Mouse (Mus musculus): ENCODE data around the gene Mtmr11. TPM values are rescaled to one million over a fixed set of nuclear protein-coding genes. Genes with fewer than 3 reads are reported as not detected.
"Not testable (repeated sequence)": the region's sequence is repeated elsewhere in the genome, so short reads cannot be mapped to it uniquely, and the experiment has no call there.

Mtmr11 gene
- polyA plus RNA-seq, 1 experiment from 2014 or later = 10.7 TPM

DNA sequence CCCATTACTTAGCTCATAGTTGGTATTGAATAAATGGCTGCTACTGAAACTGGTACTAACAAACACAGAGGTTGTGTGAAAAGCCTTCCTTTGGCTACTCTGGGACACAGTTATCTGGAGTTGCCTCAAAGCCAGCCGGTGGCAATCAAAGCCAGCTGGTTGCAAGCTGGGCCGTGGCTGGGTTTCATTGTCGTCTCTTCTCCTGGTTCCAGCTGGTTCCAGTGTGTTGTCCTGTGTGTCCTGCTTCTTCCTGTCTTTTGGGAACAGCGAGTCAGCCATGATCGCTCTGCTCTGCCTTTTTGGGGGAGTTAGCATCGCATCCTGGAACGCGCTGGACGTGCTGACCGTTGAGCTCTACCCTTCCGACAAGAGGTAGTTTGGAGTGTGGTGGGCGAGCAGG lies 31.2 kb downstream of the Mtmr11 start:
- H3K4me2 ChIP-seq = no peak overlapping the region
- no peak for ATAC-seq (ENCODE audit: insufficient number of reproducible peaks, low FRiP score)
- WGBS = 55% methylated on average over 12 of the region's 12 CpGs
- no peak overlapping the region for H3K9ac ChIP-seq
- no peak overlapping the region for H3K27ac ChIP-seq (ENCODE audit: poor library complexity, severe bottlenecking)
- peaks cover 12% of the 10 kb centered on the region; the same call in 1 of the 2 replicates for H3K4me1 ChIP-seq (replicated peaks)
- H3K9me3 ChIP-seq (replicated peaks) = no peaks in the 10 kb centered on the region; the same call in 1 of the 2 replicates
- peaks cover 75% of the 10 kb centered on the region for H3K36me3 ChIP-seq
- H3K27me3 ChIP-seq (replicated peaks) = no peaks in the 10 kb centered on the region
- no peak overlapping the region for H3K4me3 ChIP-seq

DNA sequence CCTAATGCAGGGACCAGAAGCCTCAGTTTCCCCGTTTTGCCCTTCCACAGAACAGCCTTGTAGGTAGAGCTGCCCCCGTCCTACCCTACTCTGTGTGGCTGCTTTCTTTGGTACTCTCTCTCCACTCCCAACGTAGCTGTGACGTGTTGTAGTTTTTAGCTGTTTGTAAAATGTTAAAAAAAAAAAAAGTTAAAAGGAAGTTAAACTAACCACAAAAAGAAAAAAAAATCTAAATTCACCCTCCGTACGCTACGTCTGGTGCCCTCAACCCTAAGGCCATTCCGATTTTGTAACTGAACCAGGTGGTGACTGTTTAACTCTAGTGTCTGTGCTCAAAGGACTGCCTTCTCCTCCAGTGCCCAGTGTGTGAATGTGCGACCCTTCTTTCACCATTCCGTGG lies 33.2 kb downstream of the Mtmr11 start:
- Histone ChIP-seq H3K27me3 (replicated peaks) (no peaks in the 10 kb centered on the region; the same call in 1 of the 2 replicates), H3K4me1 (replicated peaks) (peaks cover 17% of the 10 kb centered on the region; the same call in 1 of the 2 replicates), H3K9ac (no peak overlapping the region), H3K4me3 (no peak overlapping the region), H3K36me3 (peaks cover 56% of the 10 kb centered on the region), H3K4me2 (no peak overlapping the region), H3K27ac (ENCODE audit: poor library complexity, severe bottlenecking) (no peak overlapping the region), H3K9me3 (replicated peaks) (no peaks in the 10 kb centered on the region; the same call in 1 of the 2 replicates)
- WGBS = 89% methylated on average over 10 of the region's 10 CpGs
- no peak for ATAC-seq (ENCODE audit: insufficient number of reproducible peaks, low FRiP score)

DNA sequence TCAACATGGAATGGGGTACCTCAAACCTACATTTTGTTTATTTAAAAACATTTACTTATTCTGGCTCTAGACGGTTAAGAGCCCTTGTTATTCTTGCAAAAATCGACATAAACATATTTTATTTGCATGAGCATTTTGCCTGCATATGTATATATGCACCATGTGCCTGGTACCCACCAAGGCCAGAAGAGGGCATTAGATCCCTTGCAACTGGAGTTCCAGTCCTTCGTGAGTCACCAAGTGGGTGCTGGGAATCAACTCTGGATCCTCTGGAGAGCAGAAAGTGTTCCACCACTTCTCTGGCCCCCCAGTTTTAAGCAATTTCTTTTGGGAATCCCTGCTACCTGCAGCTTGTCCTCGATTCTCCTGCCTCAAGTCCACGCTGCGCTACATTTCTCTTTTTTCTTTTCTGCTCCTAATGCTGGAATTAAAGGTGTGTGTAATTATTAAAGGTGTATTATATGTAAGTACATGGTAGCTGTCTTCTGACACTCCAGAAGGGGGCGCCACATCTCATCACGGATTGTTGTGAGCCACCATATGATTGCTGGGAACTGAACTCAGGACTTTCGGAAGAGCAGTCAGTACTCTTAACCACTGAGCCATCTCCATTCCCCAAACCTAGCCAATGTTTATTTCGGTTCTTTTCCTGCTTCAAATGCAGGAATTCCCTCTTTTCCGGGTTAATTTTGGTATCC lies 34.0 kb downstream of the Mtmr11 start:
- Histone ChIP-seq H3K27me3 (replicated peaks) (no peaks in the 10 kb centered on the region; the same call in 1 of the 2 replicates), H3K27ac (ENCODE audit: poor library complexity, severe bottlenecking) (no peak overlapping the region), H3K4me1 (replicated peaks) (peaks cover 17% of the 10 kb centered on the region; the same call in 1 of the 2 replicates), H3K9me3 (replicated peaks) (no peaks in the 10 kb centered on the region; the same call in 1 of the 2 replicates), H3K4me2 (no peak overlapping the region), H3K4me3 (no peak overlapping the region), H3K9ac (no peak overlapping the region), H3K36me3 (peaks cover 48% of the 10 kb centered on the region)
- ATAC-seq (ENCODE audit: insufficient number of reproducible peaks, low FRiP score) = no peak
- WGBS = 88% methylated on average over 11 of the region's 11 CpGs

DNA sequence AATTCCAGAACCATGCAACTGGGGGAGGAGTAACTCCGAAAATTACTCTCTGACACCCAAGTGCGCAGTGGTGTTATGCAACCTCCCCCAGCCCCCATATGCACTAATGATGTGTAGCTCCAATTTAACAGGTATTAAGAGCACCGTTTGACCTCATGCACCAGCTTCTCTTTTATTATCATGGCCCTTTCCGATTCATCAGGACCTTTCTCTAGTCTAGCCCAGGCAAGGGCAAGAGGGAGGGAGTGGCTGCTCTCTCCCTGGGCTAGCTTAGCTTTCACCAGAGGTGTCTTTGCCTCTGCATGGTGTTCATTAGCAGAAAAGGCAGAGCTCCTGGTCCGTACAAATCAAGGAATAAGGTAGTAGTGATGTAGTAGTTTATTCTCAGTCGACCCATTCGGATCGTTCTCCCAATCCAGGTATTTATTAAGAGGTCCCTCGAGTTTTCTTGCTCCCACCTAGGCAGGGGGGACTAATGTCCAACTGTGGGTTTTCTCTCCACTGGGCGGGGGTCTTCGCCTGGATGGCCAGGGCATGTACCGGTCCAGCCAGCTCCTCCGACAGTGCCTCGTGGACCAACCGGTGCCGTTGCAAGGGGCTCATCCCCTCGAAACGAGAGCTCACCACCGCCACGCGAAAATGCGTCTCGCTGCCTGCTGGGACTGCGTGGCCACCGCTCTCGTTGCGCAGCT lies 34.8 kb downstream of the Mtmr11 start:
- Histone ChIP-seq H3K9me3 (replicated peaks) (no peaks in the 10 kb centered on the region; the same call in 1 of the 2 replicates), H3K4me3 (peak overlapping the region; percentile 79), H3K27me3 (replicated peaks) (no peaks in the 10 kb centered on the region; the same call in 1 of the 2 replicates), H3K27ac (ENCODE audit: poor library complexity, severe bottlenecking) (peak overlapping the region; percentile 89), H3K9ac (peak overlapping the region; percentile 88), H3K36me3 (peaks cover 41% of the 10 kb centered on the region), H3K4me1 (replicated peaks) (peaks cover 17% of the 10 kb centered on the region; the same call in 1 of the 2 replicates), H3K4me2 (peak overlapping the region; percentile 99)
- WGBS = 21% methylated on average over 27 of the region's 27 CpGs
- ATAC-seq (ENCODE audit: insufficient number of reproducible peaks, low FRiP score) = no peak

DNA sequence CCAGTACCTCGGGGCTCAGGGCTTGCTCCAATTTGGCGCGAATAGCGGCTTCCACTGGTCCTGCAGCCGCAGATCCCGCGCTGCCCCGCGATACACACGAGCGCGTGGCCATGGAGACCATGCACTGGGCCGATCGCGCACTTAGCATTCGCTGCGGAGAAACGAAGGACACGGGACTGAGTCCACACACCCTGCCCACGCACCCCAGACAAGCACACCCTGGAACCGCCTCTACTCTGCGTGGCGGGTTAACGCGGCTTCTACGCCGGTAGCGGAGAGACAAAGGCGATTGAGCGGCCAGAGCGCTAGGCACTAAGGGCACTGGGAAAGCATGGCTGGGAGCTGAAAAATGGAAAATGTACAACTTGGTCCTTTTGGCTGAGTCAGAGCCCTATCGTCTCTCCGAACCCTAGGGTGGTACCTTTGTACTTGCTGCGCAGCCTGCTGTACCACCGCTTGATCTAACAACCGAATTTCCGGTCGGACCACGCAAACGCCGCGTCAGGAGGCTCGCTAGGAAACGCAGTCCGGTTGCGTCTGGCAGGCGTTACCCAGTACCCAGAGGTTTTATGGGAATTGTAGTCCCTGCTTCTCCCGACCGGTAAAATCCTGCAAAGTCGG lies 35.4 kb downstream of the Mtmr11 start:
- Histone ChIP-seq H3K9me3 (replicated peaks) (no peaks in the 10 kb centered on the region; the same call in 1 of the 2 replicates), H3K9ac (peak overlapping the region; percentile 88), H3K4me1 (replicated peaks) (peaks cover 17% of the 10 kb centered on the region; the same call in 1 of the 2 replicates), H3K4me2 (peak overlapping the region; percentile 99), H3K27me3 (replicated peaks) (no peaks in the 10 kb centered on the region; the same call in 1 of the 2 replicates), H3K27ac (ENCODE audit: poor library complexity, severe bottlenecking) (peak overlapping the region; percentile 89), H3K36me3 (peaks cover 35% of the 10 kb centered on the region), H3K4me3 (peak overlapping the region; percentile 79)
- ATAC-seq (ENCODE audit: insufficient number of reproducible peaks, low FRiP score) = peak; percentile 91
- WGBS = under 1% methylated on average over 50 of the region's 50 CpGs

DNA sequence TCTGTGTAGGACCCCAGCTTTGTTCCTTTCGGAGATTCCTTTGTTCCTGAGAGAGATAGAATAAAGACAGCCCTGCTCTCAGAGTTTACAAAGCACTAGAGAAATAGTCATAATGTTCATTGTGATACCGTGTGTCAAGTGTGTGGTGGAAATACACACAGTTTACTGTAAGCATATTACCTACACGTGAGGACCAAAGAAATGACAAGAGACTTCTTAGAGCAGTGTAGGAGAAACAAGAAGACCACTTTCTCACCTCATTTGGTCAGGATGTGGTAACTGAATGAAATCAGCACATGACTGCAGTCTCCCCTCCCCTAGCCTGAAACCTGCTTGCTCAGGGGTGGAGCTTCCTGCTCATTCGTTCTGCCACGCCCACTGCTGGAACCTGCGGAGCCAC lies 36.4 kb downstream of the Mtmr11 start:
- Histone ChIP-seq H3K4me3 (peak overlapping the region; percentile 79), H3K27me3 (replicated peaks) (no peaks in the 10 kb centered on the region; the same call in 1 of the 2 replicates), H3K9ac (peak overlapping the region; percentile 56), H3K36me3 (peaks cover 26% of the 10 kb centered on the region), H3K9me3 (replicated peaks) (no peaks in the 10 kb centered on the region; the same call in 1 of the 2 replicates), H3K4me2 (peak overlapping the region; percentile 99), H3K27ac (ENCODE audit: poor library complexity, severe bottlenecking) (no peak overlapping the region; the same call in 1 of the 2 replicates), H3K4me1 (replicated peaks) (peaks cover 17% of the 10 kb centered on the region; the same call in 1 of the 2 replicates)
- WGBS = 4% methylated on average over 6 of the region's 6 CpGs
- 0 out of 2 replicates have a peak, but pooled peaks have one; percentile 30 for ATAC-seq (ENCODE audit: insufficient number of reproducible peaks, low FRiP score)

DNA sequence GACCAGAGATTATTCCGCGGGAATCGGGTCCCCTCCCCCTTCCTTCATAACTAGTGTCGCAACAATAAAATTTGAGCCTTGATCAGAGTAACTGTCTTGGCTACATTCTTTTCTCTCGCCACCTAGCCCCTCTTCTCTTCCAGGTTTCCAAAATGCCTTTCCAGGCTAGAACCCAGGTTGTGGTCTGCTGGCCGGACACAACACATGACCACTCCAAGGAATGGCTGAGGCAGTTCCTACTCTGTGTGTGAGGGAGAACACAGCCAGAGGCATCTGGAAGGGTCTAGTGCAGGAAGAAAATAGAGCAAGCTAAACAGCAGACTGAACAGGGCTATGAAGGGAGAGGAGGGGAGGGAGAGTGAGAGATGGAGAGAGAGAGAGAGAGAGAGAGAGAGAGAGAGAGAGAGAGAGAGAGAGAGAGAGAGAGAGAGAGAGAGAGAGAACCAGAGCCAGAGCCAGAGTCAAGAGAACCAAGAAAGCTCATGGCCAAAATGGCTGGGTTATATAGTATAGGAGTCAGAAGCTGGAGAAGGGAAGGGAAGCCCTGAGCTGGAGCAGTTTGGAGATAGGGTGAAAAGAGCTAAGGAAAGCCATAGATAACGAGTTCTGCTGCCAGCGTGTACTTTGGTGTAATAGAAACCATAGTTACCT lies 36.9 kb downstream of the Mtmr11 start:
- H3K4me3 ChIP-seq; H3K27ac ChIP-seq (ENCODE audit: poor library complexity, severe bottlenecking); H3K9me3 ChIP-seq (replicated peaks); ATAC-seq (ENCODE audit: insufficient number of reproducible peaks, low FRiP score); H3K9ac ChIP-seq; H3K27me3 ChIP-seq (replicated peaks): not testable (repeated sequence)
- peaks cover 17% of the 10 kb centered on the region; the same call in 1 of the 2 replicates for H3K4me1 ChIP-seq (replicated peaks)
- WGBS = 22% methylated on average over 8 of the region's 8 CpGs
- H3K36me3 ChIP-seq = peaks cover 21% of the 10 kb centered on the region
- H3K4me2 ChIP-seq = peak overlapping the region; percentile 99; the same call in 1 of the 2 replicates

DNA sequence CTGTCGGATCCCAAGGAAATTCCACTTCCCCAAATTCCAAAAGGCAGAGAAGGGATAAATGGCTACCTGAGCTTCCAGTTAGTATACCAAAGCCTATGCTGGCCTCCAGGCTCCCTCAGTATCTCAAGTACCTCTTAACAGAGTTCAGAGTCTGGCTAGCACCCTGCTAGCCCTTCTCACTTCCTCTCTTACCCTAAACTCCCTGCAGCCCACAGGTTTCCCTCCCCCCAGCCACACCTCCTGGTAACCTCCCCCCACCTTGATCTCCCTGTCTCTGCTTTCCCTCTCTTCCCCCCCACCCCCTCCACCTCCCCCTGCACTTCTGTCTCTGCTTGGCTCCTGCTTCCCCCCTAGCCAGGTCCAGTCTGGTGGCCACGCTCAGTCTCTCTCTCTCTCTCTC lies 37.9 kb downstream of the Mtmr11 start:
- H3K36me3 ChIP-seq = peaks cover 11% of the 10 kb centered on the region
- no peak overlapping the region for H3K4me2 ChIP-seq
- H3K27me3 ChIP-seq (replicated peaks) = no peaks in the 10 kb centered on the region; the same call in 1 of the 2 replicates
- ATAC-seq (ENCODE audit: insufficient number of reproducible peaks, low FRiP score) = no peak
- WGBS = 37% methylated on average over 2 of the region's 2 CpGs
- H3K4me1 ChIP-seq (replicated peaks) = peaks cover 17% of the 10 kb centered on the region; the same call in 1 of the 2 replicates
- no peak overlapping the region for H3K27ac ChIP-seq (ENCODE audit: poor library complexity, severe bottlenecking)
- H3K9ac ChIP-seq = no peak overlapping the region
- H3K4me3 ChIP-seq = no peak overlapping the region
- no peaks in the 10 kb centered on the region; the same call in 1 of the 2 replicates for H3K9me3 ChIP-seq (replicated peaks)

DNA sequence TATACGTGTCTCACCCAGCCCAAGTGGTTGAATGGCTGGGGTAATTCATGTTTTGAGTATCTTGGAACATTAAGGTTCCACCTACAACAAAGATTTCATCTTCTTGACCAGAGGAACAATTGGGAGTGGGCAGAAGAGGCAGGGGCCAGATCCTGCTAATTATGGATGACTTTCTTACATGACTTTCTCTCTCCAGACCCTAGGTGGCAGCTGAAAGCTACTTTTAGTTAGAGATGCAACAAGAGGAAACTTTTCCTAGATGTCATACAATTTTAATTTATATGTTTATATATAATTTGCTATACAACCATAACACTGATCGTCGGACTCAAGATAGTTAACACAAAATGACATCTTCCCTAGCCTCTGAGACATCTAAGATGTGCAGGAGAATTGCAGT lies 46.0 kb downstream of the Mtmr11 start:
- H3K9me3 ChIP-seq (replicated peaks) = no peaks in the 10 kb centered on the region
- no peak overlapping the region for H3K9ac ChIP-seq
- H3K4me1 ChIP-seq (replicated peaks) = 0 out of 2 replicates have a peak, but pooled peaks cover 4% of the 10 kb centered on the region
- H3K36me3 ChIP-seq = no peaks in the 10 kb centered on the region
- 0 out of 2 replicates have a peak, but pooled peaks cover 6% of the 10 kb centered on the region for H3K27me3 ChIP-seq (replicated peaks)
- no peak overlapping the region for H3K27ac ChIP-seq (ENCODE audit: poor library complexity, severe bottlenecking)
- ATAC-seq (ENCODE audit: insufficient number of reproducible peaks, low FRiP score) = no peak
- H3K4me3 ChIP-seq = no peak overlapping the region
- 73% methylated on average over 3 of the region's 3 CpGs for WGBS
- H3K4me2 ChIP-seq = no peak overlapping the region

DNA sequence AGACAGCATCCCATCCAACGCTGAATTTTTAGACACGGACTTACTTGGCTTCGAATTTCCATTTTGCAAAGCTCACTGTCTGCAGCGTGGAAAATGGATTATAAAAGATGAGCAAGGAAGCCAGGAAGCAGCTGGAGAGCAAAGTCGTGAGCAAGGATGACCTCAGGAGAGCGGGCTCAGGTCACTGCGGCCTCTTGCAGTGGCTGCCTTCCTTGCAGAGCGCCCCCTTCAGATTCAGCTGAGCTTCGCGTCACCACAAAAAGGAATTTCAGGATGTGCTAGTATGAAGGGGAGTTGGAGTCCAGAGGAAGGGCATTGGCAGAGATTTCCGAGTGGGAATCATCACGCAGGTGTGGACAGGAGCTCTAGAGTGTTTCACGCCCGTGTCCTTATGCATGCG lies 47.4 kb downstream of the Mtmr11 start:
- Histone ChIP-seq H3K36me3 (no peaks in the 10 kb centered on the region), H3K4me3 (no peak overlapping the region), H3K4me2 (no peak overlapping the region), H3K4me1 (replicated peaks) (0 out of 2 replicates have a peak, but pooled peaks cover 4% of the 10 kb centered on the region), H3K27ac (ENCODE audit: poor library complexity, severe bottlenecking) (no peak overlapping the region), H3K27me3 (replicated peaks) (0 out of 2 replicates have a peak, but pooled peaks cover 6% of the 10 kb centered on the region), H3K9me3 (replicated peaks) (no peaks in the 10 kb centered on the region), H3K9ac (no peak overlapping the region)
- no peak for ATAC-seq (ENCODE audit: insufficient number of reproducible peaks, low FRiP score)
- 20% methylated on average over 15 of the region's 15 CpGs for WGBS
